Mouse (Mus musculus): Measurements from ENCODE around the gene Sco1. TPM values are rescaled to one million over a fixed set of nuclear protein-coding genes. Genes with fewer than 3 reads are reported as not detected.

The Sco1 gene
- polyA plus RNA-seq, 2 experiments, result 2.9 to 4.8 TPM

DNA sequence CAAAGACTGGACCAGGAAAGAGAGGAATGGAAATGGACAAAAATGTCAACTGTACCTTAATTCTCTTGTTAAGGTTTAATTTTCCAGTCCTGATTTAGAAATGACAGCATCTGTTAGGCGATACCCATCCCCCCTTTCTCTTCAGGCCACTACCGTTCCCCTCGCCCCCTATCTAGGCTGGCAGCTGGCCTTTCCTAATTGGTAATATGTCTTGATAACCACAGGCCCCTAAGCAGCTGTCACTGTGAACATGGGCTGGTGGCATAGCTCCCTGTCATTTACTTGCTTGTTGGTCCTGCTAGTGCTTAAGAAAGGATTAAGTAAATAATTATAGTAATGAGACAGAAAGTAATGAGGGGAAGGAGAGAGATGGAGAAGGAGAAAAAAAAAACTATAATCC is 25.0 kb downstream of the Sco1 start:
- H3K9me3 ChIP-seq (ENCODE audit: control insufficient read depth, low read length), result no peaks in the 10 kb centered on the region
- no peak overlapping the region for H3K4me3 ChIP-seq (ENCODE audit: insufficient read depth in 1 of 2, low read depth in 2 of 2, low read length in 2 of 2)
- no peaks in the 10 kb centered on the region for H3K27me3 ChIP-seq (ENCODE audit: control insufficient read depth, insufficient read depth, low read length)
- no peaks in the 10 kb centered on the region for H3K4me1 ChIP-seq (replicated peaks; ENCODE audit: control insufficient read depth in 2 of 2, insufficient read depth in 2 of 2, low read length in 1 of 2)
- H3K4me2 ChIP-seq (ENCODE audit: low read depth), result no peak overlapping the region
- ATAC-seq (ENCODE audit: insufficient read depth) (no peak), DNase-seq (ENCODE audit: low read depth in 3 of 3, low spot score in 3 of 3) (no peak)
- no peak overlapping the region for H3K27ac ChIP-seq
- no peak overlapping the region for H3K9ac ChIP-seq (replicated peaks)
- TF ChIP-seq EP300 (IDR thresholded peaks at IDR 0.05; ENCODE audit: low read depth) (no peak), CTCF (IDR thresholded peaks at IDR 0.05; ENCODE audit: low read depth) (no peak)
- WGBS (ENCODE audit: insufficient replicate concordance), result 12% methylated on average over 3 of the region's 3 CpGs
- H3K36me3 ChIP-seq (replicated peaks; ENCODE audit: control insufficient read depth, insufficient read depth, low read depth), result no peaks in the 10 kb centered on the region

DNA sequence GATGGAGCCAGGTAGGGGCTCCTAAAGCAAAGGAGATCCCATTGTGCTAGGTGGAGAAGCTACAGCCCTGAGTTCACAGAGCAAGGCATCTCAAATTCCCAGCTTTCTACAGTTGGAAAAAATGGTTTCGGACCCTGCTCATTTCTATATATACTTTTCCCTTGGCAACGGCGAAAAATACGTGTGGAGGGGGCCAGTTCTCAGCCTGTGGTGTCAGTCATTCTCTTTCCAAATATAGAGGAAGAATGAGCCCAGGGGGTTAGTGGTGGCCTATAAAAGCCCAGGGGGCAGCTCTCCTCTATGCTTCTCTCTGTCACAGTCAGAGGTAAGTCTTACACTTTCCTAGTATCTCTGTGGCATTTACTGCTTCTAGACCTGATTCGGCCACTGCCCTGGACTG is 25.5 kb downstream of the Sco1 start, which contains the start of gene Myh3:
Gene Myh3, plus strand, starts transcription at position 301 of the 400 bp plus-strand sequence.
- no peak within 1 kb of the TSS for H3K4me2 ChIP-seq (ENCODE audit: low read depth)
- DNase-seq (ENCODE audit: low read depth in 3 of 3, low spot score in 3 of 3), result no peak
- H3K4me3 ChIP-seq (ENCODE audit: insufficient read depth in 1 of 2, low read depth in 2 of 2, low read length in 2 of 2), result no peak within 1 kb of the TSS
- TF ChIP-seq CTCF (IDR thresholded peaks at IDR 0.05; ENCODE audit: low read depth) (no peak), EP300 (IDR thresholded peaks at IDR 0.05; ENCODE audit: low read depth) (no peak)
- H3K9me3 ChIP-seq (ENCODE audit: control insufficient read depth, low read length), result no peaks in the 10 kb centered on the region
- H3K27ac ChIP-seq, result no peak within 1 kb of the TSS
- 63% methylated on average over 5 of the region's 5 CpGs for WGBS (ENCODE audit: insufficient replicate concordance)
- no peaks in the 10 kb centered on the region for H3K27me3 ChIP-seq (ENCODE audit: control insufficient read depth, insufficient read depth, low read length)
- no peak for ATAC-seq (ENCODE audit: insufficient read depth)
- H3K4me1 ChIP-seq (replicated peaks; ENCODE audit: control insufficient read depth in 2 of 2, insufficient read depth in 2 of 2, low read length in 1 of 2), result no peaks in the 10 kb centered on the region
- no peaks in the 10 kb centered on the region for H3K36me3 ChIP-seq (replicated peaks; ENCODE audit: control insufficient read depth, insufficient read depth, low read depth)
- no peak within 1 kb of the TSS for H3K9ac ChIP-seq (replicated peaks)

GRCm38 (mm10) chr11:67078888-67079287 is 26.4 kb downstream of the Sco1 start:
- Histone ChIP-seq H3K4me1 (replicated peaks; ENCODE audit: control insufficient read depth in 2 of 2, insufficient read depth in 2 of 2, low read length in 1 of 2) (no peaks in the 10 kb centered on the region), H3K4me2 (ENCODE audit: low read depth) (no peak overlapping the region), H3K27ac (no peak overlapping the region), H3K9me3 (ENCODE audit: control insufficient read depth, low read length) (no peaks in the 10 kb centered on the region), H3K36me3 (replicated peaks; ENCODE audit: control insufficient read depth, insufficient read depth, low read depth) (no peaks in the 10 kb centered on the region), H3K27me3 (ENCODE audit: control insufficient read depth, insufficient read depth, low read length) (peaks cover 2% of the 10 kb centered on the region; the same call in 1 of the 2 replicates), H3K9ac (replicated peaks) (no peak overlapping the region), H3K4me3 (ENCODE audit: insufficient read depth in 1 of 2, low read depth in 2 of 2, low read length in 2 of 2) (no peak overlapping the region)
- no peak for ATAC-seq (ENCODE audit: insufficient read depth)
- whole genome bisulfite sequencing (ENCODE audit: insufficient replicate concordance), result 70% methylated on average over 6 of the region's 6 CpGs
- no peak for DNase-seq (ENCODE audit: low read depth in 3 of 3, low spot score in 3 of 3)
- TF ChIP-seq EP300 (IDR thresholded peaks at IDR 0.05; ENCODE audit: low read depth), result no peak
- TF ChIP-seq CTCF (IDR thresholded peaks at IDR 0.05; ENCODE audit: low read depth), result no peak

- Histone ChIP-seq H3K9me3 (ENCODE audit: control insufficient read depth, low read length) (no peaks in the 10 kb centered on the region), H3K36me3 (replicated peaks; ENCODE audit: control insufficient read depth, insufficient read depth, low read depth) (no peaks in the 10 kb centered on the region), H3K4me1 (replicated peaks; ENCODE audit: control insufficient read depth in 2 of 2, insufficient read depth in 2 of 2, low read length in 1 of 2) (no peaks in the 10 kb centered on the region), H3K27ac (no peak overlapping the region), H3K4me2 (ENCODE audit: low read depth) (no peak overlapping the region), H3K9ac (replicated peaks) (no peak overlapping the region), H3K4me3 (ENCODE audit: insufficient read depth in 1 of 2, low read depth in 2 of 2, low read length in 2 of 2) (no peak overlapping the region), H3K27me3 (ENCODE audit: control insufficient read depth, insufficient read depth, low read length) (peaks cover 10% of the 10 kb centered on the region)
- TF ChIP-seq EP300 (IDR thresholded peaks at IDR 0.05; ENCODE audit: low read depth) (no peak), CTCF (IDR thresholded peaks at IDR 0.05; ENCODE audit: low read depth) (no peak)
- ATAC-seq (ENCODE audit: insufficient read depth) (no peak), DNase-seq (ENCODE audit: low read depth in 3 of 3, low spot score in 3 of 3) (no peak)
- WGBS (ENCODE audit: insufficient replicate concordance), result 55% methylated on average over 11 of the region's 11 CpGs
Measured at GRCm38 (mm10) chr11:67079740-67080139, 27.3 kb downstream of the Sco1 start.

DNA sequence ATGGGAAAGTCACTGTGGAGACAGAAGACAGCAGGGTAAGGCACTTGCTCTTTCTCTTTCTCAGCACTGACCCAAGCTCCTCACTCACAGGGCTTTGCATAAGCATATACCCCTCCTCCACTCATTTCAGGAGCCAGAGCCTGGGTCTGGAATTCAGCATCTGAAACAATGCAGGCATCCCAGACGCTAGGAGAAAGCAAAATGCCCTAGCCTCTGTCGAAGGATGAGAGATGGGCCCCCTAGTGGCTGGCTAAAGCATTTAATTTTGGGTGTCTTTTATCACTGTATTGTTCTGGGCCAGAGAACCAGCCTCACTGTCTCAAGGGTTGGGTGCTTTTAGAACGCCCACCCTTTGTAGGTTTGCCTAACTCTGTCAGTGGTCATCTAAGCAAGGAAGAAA is 27.7 kb downstream of the Sco1 start:
- no peak overlapping the region for H3K4me3 ChIP-seq (ENCODE audit: insufficient read depth in 1 of 2, low read depth in 2 of 2, low read length in 2 of 2)
- peaks cover 13% of the 10 kb centered on the region for H3K27me3 ChIP-seq (ENCODE audit: control insufficient read depth, insufficient read depth, low read length)
- DNase-seq (ENCODE audit: low read depth in 3 of 3, low spot score in 3 of 3) (peak in 2 of 3 experiments; percentile 9 to 11), ATAC-seq (ENCODE audit: insufficient read depth) (no peak)
- WGBS (ENCODE audit: insufficient replicate concordance), result 2% methylated on average over 3 of the region's 3 CpGs
- no peak overlapping the region for H3K9ac ChIP-seq (replicated peaks)
- H3K9me3 ChIP-seq (ENCODE audit: control insufficient read depth, low read length), result no peaks in the 10 kb centered on the region
- H3K4me1 ChIP-seq (replicated peaks; ENCODE audit: control insufficient read depth in 2 of 2, insufficient read depth in 2 of 2, low read length in 1 of 2), result no peaks in the 10 kb centered on the region
- TF ChIP-seq EP300 (IDR thresholded peaks at IDR 0.05; ENCODE audit: low read depth) (no peak), CTCF (IDR thresholded peaks at IDR 0.05; ENCODE audit: low read depth) (peak; percentile 78)
- no peak overlapping the region for H3K27ac ChIP-seq
- no peak overlapping the region for H3K4me2 ChIP-seq (ENCODE audit: low read depth)
- H3K36me3 ChIP-seq (replicated peaks; ENCODE audit: control insufficient read depth, insufficient read depth, low read depth), result no peaks in the 10 kb centered on the region
